Mouse (Mus musculus): ENCODE data around the gene Wdr82. TPM values are rescaled to one million over a fixed set of nuclear protein-coding genes. Genes with fewer than 3 reads are reported as not detected.

The Wdr82 gene
- total RNA-seq, 2 experiments from 2014 or later: 155 to 158 TPM

DNA sequence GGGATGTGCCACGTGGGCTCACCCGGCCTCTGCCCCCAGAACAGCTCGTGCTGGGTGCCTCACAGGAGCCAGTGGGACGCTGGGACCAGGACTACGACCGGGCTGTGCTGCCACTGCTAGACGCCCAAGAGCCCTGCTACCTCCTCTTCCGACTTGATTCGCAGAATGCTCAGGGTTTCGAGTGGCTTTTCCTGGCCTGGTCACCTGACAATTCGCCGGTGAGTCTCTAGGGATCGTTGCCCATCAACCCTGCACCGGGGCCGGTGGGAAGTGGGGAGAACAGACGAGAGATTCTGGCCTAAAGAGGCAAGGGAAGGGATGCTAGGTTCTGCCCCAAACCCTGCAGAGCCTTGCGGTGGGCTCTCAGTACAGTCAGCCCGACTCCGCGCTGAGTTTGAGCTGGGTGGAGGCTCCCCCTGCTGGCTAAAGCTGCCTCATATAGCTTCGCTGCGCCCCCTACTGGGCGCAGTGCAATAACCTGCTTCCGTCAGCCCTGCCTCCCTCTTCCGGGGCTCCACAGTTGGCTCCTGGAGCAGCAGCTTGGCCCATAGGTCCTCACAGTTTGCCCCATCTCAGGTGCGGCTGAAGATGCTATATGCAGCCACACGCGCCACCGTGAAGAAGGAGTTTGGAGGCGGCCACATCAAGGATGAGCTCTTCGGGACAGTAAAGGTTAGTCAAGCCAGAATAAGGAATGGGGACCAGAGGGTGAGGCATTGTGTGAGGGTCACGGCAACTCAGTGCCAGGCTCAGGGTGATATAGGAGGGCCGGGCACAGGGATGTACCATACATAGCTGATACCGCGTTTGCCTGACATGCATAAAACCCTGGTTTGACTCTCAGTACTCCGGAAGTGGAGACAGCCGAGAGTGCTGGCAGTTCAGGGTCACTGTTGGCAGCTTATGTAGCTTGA is 41.2 kb downstream of the Wdr82 start:
- intact Hi-C loops (cut with DNase I): loop anchor here (5.0 to 10.0 kb wide), 2 partner anchors 40 to 213 kb away; partner anchors contain the start of genes Rpl29 and Wdr82

DNA sequence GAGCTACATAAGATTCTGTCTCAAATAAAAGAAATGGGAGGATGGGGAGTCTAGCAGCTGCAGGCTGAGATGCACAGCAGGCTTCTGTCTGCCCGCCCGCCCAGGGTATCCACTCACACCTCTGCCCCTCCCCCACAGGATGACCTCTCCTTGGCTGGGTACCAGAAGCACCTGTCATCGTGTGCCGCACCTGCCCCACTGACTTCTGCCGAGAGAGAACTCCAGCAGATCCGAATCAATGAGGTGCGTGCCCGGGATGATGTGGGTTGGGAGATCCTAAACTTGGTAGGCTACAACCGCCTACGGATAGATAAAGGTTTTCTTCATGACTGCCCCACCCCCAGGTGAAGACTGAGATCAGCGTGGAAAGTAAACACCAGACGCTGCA is 41.9 kb downstream of the Wdr82 start:
- intact Hi-C loops (cut with DNase I): loop anchor here (5.0 to 10.0 kb wide), 2 partner anchors 40 to 212 kb away; partner anchors contain the start of genes Rpl29 and Wdr82
- peak in 1 of 2 experiments; percentile 42 for DNase-seq (ENCODE audit: extremely low spot score in 1 of 2, low spot score in 2 of 2)

More for the DNA sequence above, 41.2 kb downstream of the Wdr82 start:
- peak; percentile 74 to 89 for DNase-seq (ENCODE audit: extremely low spot score in 1 of 2, low spot score in 2 of 2)

DNA sequence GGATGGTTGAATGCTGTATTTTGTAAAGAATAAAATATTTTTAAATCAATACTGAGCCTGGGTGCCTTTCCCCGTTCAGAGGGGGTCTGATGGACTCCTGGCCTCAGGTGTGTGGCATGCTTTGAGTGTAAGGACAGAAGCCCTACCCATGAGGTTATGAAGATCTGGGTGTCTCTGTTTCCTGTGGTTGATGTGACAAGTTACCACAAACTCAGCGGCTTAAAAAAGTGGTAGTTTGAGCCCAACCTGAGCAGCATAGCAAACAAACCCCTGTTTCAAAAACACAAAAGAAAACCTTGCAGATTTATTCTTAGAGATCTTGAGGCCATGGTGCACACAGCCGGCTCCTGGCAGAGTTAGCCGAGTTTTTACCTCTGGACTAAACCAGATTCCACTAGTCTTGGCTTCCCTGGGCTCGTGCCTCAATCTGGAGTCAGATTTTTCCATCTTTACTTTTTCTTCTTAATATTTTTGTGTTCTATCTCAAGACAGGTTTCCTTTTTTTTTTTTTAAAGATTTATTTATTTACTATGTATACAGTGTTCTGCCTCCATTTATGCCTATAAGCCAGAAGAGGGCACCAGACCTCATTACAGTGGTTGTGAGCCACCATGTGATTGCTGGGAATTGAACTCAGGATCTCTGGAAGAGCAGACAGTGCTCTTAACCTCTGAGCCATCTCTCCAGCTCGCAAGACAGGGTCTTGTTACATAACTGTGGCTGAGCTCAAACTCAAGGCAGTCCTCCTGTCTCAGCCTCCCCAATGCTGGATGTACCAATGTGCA is 44.8 kb downstream of the Wdr82 start:
- intact Hi-C loops (cut with DNase I): loop anchor here (10.0 kb wide), 1 partner anchor 209 kb away; the partner anchor contains the start of gene Rpl29
- DNase-seq (ENCODE audit: extremely low spot score in 1 of 2, low spot score in 2 of 2): no peak

DNA sequence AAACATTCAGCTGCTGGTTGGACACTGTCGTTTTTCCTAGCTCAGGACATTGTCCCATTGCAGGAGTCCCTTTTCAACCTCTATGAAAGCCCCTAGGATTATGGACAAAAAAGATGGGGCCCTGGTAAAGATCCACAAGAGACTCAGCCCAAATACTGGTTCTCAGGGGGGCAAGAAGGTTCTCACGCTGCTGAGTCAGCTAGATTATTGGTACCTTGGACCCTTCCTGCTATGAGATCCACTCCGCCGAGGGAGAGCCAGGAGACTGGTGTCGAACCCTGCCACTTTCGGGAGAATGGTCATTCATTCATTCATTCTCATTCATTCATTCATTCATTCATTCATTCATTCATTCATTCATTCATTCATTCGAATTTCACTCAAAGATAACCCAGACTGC is 46.2 kb downstream of the Wdr82 start:
- intact Hi-C loops (cut with DNase I): loop anchor here (10.0 kb wide), 1 partner anchor 208 kb away; the partner anchor contains the start of gene Rpl29
- DNase-seq (ENCODE audit: extremely low spot score in 1 of 2, low spot score in 2 of 2): no peak

DNA sequence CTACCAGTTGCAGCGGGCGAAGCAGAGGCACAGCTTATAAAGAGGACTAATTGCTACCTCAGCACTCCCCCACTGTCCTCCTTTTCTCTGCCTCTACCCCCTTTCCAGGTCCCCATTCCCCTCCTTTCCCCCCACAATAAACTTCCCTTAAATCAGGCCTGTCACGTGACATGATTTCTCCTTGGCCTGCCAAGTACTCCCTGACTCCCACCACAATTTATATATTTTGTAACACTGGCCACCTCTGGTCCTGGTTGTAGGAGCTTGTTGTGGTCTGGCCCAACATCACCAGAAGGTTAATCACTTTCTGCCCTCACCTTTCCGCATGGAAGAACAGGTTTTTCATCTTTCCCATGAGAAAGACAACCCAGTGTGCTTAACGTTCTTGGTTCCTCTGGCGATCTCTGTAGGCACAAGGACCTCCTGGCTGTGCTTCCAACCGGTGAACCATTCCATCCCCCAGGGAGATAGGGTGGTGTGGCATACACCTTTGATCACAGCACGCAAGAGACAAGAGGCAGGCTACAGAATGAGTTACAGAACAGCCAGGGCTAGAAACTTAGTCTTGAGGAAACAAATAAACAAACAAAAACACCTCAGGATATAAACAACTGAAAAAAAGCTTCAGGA is 50.3 kb downstream of the Wdr82 start:
- intact Hi-C loops (cut with DNase I): no loop called here
- no peak for DNase-seq (ENCODE audit: extremely low spot score in 1 of 2, low spot score in 2 of 2)

DNA sequence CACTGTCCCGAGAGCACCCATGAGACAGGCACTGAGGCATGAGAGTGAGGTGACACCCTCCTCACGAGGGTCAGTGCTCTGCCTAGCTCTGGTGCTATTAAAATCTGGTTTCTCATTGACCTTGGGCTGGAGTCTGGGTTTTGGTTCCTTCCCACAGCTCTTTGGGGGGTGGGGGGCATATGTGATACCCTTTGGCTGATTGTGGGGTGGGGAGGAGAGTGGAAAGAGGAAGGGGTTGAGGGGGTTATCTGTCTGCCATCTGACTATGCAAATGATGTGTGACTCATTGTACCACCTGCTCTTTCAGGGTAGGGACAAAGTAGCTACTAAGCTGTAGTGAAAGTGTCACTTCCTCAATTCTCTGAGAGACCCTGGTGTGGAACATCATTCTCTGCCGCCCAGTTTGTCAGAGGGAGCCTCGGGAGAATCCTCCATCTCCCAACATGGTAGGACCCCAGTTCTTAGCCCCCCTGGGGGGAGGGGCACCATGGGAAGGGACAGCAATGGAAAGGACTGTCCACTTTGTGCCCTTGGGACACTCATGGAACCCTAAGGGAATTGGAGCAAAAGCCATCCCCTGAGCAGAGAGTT is 51.6 kb downstream of the Wdr82 start, which contains the start of gene Tlr9:
Gene Tlr9 (plus strand): TSS at position 338 of the 591 bp plus-strand sequence.
- intact Hi-C loops (cut with DNase I): no loop called here
- no peak for DNase-seq (ENCODE audit: extremely low spot score in 1 of 2, low spot score in 2 of 2)

DNA sequence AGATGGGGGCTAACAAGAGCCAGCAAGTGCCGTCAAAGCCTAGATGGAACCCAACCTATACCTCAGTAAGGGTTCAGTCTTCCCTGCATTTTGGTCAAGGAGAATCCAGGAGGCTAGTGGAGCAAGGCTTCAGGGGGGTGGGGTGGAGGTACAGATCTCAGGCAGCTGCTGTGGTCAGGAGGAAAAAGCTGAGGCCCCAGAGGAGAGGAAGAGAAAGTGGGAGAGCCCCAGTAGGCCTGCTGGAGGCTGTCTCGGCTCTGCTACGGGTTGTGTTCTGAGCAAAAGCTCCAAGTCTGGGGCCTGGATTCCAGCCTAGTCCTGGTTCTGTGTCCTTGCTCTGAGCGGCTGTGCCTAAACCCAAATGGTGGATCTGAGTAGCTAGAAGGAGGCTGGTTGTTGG is 52.3 kb downstream of the Wdr82 start:
- intact Hi-C loops (cut with DNase I): no loop called here
- DNase-seq (ENCODE audit: extremely low spot score in 1 of 2, low spot score in 2 of 2): no peak

DNA sequence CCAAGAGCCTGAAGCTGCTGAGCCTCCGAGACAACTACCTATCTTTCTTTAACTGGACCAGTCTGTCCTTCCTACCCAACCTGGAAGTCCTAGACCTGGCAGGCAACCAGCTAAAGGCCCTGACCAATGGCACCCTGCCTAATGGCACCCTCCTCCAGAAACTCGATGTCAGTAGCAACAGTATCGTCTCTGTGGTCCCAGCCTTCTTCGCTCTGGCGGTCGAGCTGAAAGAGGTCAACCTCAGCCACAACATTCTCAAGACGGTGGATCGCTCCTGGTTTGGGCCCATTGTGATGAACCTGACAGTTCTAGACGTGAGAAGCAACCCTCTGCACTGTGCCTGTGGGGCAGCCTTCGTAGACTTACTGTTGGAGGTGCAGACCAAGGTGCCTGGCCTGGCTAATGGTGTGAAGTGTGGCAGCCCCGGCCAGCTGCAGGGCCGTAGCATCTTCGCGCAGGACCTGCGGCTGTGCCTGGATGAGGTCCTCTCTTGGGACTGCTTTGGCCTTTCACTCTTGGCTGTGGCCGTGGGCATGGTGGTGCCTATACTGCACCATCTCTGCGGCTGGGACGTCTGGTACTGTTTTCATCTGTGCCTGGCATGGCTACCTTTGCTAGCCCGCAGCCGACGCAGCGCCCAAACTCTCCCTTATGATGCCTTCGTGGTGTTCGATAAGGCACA is 54.9 kb downstream of the Wdr82 start:
- no peak for DNase-seq (ENCODE audit: extremely low spot score in 1 of 2, low spot score in 2 of 2)
- intact Hi-C loops (cut with DNase I): no loop called here

DNA sequence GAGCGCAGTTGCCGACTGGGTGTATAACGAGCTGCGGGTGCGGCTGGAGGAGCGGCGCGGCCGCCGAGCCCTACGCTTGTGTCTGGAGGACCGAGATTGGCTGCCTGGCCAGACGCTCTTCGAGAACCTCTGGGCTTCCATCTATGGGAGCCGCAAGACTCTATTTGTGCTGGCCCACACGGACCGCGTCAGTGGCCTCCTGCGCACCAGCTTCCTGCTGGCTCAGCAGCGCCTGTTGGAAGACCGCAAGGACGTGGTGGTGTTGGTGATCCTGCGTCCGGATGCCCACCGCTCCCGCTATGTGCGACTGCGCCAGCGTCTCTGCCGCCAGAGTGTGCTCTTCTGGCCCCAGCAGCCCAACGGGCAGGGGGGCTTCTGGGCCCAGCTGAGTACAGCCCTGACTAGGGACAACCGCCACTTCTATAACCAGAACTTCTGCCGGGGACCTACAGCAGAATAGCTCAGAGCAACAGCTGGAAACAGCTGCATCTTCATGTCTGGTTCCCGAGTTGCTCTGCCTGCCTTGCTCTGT is 55.5 kb downstream of the Wdr82 start:
- intact Hi-C loops (cut with DNase I): no loop called here
- DNase-seq (ENCODE audit: extremely low spot score in 1 of 2, low spot score in 2 of 2): peak in 1 of 2 experiments; percentile 71

DNA sequence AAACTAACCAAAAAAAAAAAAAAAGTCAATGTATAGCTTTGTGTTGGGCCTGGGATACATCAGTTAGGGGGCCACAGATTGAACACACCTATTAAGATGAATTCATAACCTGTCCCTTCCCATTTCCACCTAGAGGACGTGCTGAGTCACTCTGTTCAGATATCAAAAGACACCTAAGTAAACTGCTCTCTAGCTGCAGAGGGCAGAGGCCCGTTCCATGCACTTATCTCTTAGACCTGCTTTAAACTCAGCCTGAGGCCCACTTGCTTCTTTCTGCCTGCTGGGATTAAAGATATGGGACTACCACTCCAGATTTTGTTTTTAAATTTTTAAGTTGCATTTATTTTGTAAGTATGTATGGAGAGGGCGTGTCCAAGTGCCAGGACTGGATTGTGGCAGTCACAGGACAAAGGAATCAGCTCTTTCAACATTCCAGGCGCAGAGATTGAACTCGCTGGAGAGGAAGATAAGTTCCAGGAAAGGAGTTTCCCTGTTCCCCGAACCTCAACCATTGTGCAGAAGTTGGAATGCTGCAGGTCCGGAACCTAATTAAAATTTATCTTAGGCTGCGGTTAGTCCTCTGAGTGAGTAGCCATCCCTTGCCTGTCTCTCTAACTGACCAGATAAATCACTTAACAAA is 57.2 kb downstream of the Wdr82 start:
- intact Hi-C loops (cut with DNase I): no loop called here
- DNase-seq (ENCODE audit: extremely low spot score in 1 of 2, low spot score in 2 of 2): no peak

DNA sequence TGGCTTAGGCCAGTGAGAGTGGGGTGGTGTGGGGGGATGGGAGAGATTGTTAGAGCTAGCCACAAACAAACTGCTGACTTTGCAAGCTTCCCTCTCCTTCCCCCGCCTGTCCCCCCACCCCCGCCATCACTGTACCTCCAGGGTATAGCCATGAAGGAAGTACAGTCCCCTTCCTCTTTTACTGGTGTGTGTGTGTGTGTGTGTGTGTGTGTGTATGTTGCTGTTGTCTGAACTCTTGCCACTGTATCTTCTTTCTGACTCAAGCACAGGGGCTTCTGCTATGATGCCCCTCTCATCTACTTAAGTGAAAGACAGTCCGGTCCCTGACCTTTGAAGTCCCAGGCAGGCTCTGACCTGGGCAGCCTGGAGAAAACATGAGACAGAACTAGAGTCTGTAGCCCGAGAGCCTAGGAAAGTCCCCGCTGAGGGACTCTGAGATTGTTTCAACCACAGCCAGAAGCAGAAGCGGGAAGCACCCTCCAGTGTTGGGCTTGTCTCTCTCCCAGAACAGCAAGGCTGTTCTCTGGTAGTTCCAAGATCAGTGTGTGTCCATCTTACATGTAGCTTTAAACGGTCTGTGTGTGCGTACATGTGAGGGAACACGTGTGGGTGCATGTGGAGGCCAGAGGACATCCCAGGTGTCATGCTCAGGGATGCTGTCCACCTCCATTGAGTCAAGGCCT is 59.5 kb downstream of the Wdr82 start:
- intact Hi-C loops (cut with DNase I): no loop called here
- DNase-seq (ENCODE audit: extremely low spot score in 1 of 2, low spot score in 2 of 2): no peak

DNA sequence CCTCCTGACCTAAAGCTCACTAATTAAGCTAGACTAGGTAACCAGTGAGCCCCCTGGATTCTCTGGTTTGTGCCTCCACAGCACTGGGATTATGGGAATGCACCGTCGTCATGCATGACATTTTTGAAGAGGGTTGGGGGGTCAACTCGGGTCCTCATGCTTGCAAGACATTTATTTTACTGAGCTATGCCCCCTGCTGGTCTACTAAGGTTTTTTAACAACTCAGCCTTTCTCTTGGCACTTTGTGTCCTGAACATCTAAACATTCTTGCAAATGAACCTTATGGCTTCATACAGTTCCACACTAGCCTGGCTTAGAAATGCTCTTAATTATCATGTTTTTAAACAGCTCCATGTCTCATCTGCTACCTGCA is 60.0 kb downstream of the Wdr82 start:
- no peak for DNase-seq (ENCODE audit: extremely low spot score in 1 of 2, low spot score in 2 of 2)
- intact Hi-C loops (cut with DNase I): no loop called here

DNA sequence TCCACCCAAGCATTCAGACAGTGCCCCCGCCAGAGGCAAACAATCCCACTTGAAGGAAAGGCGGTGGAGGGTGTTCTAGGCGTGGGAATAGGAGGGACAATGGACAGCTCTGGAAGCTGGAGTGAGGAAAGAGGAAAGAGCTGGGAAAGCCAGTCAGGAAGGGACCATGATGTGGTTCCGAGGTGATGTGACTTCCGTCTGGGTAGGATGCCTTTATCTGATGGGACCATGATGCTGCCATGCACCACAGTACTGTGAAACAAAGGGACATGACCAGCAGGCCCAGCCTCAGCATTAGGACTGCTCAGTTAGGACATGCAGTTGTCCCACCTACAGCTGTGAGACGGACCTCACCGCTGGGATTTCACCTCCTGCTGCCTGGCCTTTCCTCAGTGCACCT is 60.5 kb downstream of the Wdr82 start:
- no peak for DNase-seq (ENCODE audit: extremely low spot score in 1 of 2, low spot score in 2 of 2)
- intact Hi-C loops (cut with DNase I): no loop called here

DNA sequence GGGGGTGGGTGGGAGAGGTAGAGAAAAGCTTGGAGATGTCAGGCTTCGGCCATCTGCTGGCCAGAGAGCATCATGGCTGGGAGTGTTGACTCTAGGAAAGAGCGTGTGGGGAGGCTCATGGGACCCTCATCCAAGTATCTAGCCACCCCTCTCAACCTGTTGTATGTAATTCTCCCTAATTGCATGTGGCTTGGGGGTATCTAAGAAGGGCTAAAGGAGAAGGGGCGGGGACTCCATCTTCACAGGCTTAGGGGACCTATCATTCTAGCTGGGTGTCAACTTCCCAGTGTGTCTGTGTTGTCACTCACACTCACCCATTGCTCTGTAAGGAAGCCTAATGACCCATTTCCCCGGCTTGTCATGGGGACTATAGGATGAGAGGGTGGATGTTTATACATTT is 61.1 kb downstream of the Wdr82 start:
- no peak for DNase-seq (ENCODE audit: extremely low spot score in 1 of 2, low spot score in 2 of 2)
- intact Hi-C loops (cut with DNase I): no loop called here

DNA sequence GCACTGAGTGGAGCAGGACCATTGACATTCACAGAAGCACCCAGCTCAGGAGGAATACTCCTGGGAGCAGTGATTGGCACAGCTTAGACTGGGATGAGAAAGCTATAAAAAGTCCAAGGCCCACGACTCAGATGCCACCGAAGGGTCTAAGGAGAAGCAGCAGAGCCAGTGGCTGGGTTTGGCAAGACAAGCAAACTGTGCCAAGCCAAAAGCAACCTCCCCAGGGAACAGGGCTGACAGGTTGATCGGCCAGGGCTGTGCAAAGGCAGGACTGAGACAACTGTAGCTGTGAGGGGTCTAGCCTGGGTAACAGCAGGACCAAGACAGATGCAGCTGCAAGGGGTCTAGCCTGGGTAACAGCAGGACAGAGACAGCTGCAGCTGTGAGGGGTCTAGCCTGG is 62.2 kb downstream of the Wdr82 start:
- intact Hi-C loops (cut with DNase I): no loop called here

DNA sequence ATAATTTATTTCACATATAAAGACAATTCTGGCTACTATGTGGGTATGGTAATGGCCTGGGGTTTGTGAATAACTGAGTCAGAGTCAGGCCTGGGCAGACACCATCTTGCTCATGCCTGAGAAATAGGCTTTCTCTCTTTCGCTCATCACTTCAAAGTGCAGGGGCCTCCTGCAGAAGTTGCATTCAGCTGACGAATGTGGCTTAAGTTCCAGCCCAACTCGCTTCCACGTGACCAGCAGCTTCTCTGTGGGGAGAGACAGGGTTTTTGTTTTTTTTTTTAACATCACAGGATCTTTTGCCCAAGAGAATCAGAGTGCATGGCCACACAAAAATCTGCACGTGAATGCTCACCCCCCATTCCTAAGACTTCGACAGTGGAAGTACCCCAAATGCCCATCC is 63.2 kb downstream of the Wdr82 start:
- no peak for DNase-seq (ENCODE audit: extremely low spot score in 1 of 2, low spot score in 2 of 2)
- intact Hi-C loops (cut with DNase I): no loop called here

More for the DNA sequence above, 62.2 kb downstream of the Wdr82 start:
- DNase-seq (ENCODE audit: extremely low spot score in 1 of 2, low spot score in 2 of 2): no peak

DNA sequence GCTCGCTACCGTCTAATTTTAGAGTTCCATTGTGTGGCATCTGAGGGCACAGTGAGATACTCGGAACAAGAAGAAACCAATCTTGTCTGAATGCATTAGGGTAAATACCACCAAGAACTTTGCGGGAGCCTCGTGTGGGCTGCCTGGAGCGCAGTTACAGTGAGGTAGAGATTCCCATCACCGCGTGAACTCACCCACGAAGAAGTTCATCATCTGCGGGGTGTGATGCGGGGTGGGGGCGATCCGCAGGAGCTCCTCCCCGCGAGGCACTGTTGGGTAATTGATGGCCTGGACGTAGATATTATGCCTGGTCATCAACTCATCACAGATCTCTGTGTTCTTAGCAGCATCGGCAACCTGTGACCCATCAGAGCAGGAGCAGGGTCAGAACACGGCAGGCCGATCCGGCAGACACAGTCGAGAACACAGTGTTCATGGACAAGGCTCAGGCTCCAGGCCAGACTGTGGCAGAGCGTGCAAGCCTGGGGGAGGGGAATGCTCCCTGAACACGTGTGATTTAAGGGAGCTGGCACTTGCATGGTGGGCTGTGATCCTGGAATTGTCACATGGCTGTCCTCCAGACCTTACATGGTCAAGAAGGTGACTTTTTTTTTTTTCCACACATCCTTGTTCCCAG is 64.6 kb downstream of the Wdr82 start:
- no peak for DNase-seq (ENCODE audit: extremely low spot score in 1 of 2, low spot score in 2 of 2)
- intact Hi-C loops (cut with DNase I): no loop called here

Measured in left cerebral cortex, postnatal 10 days (tissue).